Mouse (Mus musculus) lung, embryonic 15.5 days (tissue): ENCODE data around the gene Epn3. TPM values are rescaled to one million over a fixed set of nuclear protein-coding genes. Genes with fewer than 3 reads are reported as not detected.

Source experiments
- ATAC-seq: fragments of 200-750 bp; cut with Nextera tagmentation; 2 replicates; pipeline ENCODE4 v1.8.0; 2017; ENCODE audit warnings: moderate number of reproducible peaks, borderline replicate concordance; ENCODE audit not compliant: low FRiP score, low TSS enrichment; ENCODE audit errors: extremely low read depth
- H3K27ac ChIP-seq: fragments of 300-500 bp; sonication (generic); 2 replicates; pipeline ENCODE4 v1.5.1; 2015; ENCODE audit warnings: moderate library complexity, mild to moderate bottlenecking, inconsistent platforms
- H3K27me3 ChIP-seq: fragments of 300-500 bp; sonication (generic); 2 replicates; pipeline ENCODE4 v1.6.1; 2015; ENCODE audit warnings: inconsistent platforms
- H3K36me3 ChIP-seq: fragments of 300-500 bp; sonication (generic); 2 replicates; pipeline ENCODE4 v1.6.1; 2015; ENCODE audit warnings: inconsistent platforms
- H3K4me1 ChIP-seq: fragments of 300-500 bp; sonication (generic); 2 replicates; pipeline ENCODE4 v1.6.1; 2015; ENCODE audit warnings: inconsistent platforms
- H3K4me2 ChIP-seq: fragments of 300-500 bp; sonication (generic); 2 replicates; pipeline ENCODE4 v1.6.1; 2015; ENCODE audit warnings: inconsistent platforms, mild to moderate bottlenecking, moderate library complexity
- H3K4me3 ChIP-seq: fragments of 300-500 bp; sonication (generic); 2 replicates; pipeline ENCODE4 v1.5.1; 2015; ENCODE audit warnings: mild to moderate bottlenecking, inconsistent platforms
- H3K9ac ChIP-seq: fragments of 300-500 bp; sonication (generic); 2 replicates; pipeline ENCODE4 v1.6.1; 2015; ENCODE audit warnings: inconsistent platforms
- H3K9me3 ChIP-seq: fragments of 300-500 bp; sonication (generic); 2 replicates; pipeline ENCODE4 v1.6.1; 2016; ENCODE audit warnings: inconsistent platforms
- WGBS: fragments of 180-500 bp; shearing (Covaris S2); methylation state at CpG from one replicate; pipeline ENCODE4 v1.1.7; 2015; 5-methylcytosine and 5-hydroxymethylcytosine counted together
- polyA plus RNA-seq: library from polyadenylated mRNA; unstranded; fragments of >200 nt; fragmentation: Nextera tagmentation; extraction: Ambion mirVana; gene quantifications from 2 replicates; pipeline ENCODE4 v1.2.1, GENCODE M21; 2015

Epn3 gene
- polyA plus RNA-seq, 1 experiment from 2014 or later = 17.3 TPM

DNA sequence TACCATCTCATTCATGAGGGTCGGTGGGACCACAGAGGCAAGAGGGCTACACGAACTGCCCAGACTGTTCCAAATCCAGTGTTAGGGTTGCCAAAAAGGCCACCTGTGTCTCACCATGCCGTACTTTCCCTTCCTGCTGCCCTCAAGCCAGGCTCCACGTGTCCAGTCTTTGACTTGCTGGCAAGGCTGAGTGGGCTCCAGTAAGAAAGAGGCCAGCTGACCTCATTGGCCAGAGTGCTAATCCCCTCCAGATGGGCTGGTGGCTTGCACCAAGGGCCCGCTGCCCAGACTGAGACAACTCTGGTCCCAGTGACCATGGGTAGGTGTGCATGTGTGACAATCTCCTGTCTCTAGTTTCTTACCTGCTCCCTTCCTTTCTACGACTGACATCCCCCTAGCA is 22.1 kb downstream of the Epn3 start:
- H3K27ac ChIP-seq = no peak overlapping the region
- H3K4me3 ChIP-seq = no peak overlapping the region
- no peak for ATAC-seq
- peaks cover 28% of the 10 kb centered on the region for H3K4me1 ChIP-seq
- 70% methylated on average over 6 of the region's 6 CpGs for WGBS
- no peaks in the 10 kb centered on the region for H3K9me3 ChIP-seq
- H3K36me3 ChIP-seq = no peaks in the 10 kb centered on the region
- H3K27me3 ChIP-seq = peaks cover 53% of the 10 kb centered on the region
- H3K4me2 ChIP-seq = no peak overlapping the region
- no peak overlapping the region for H3K9ac ChIP-seq

DNA sequence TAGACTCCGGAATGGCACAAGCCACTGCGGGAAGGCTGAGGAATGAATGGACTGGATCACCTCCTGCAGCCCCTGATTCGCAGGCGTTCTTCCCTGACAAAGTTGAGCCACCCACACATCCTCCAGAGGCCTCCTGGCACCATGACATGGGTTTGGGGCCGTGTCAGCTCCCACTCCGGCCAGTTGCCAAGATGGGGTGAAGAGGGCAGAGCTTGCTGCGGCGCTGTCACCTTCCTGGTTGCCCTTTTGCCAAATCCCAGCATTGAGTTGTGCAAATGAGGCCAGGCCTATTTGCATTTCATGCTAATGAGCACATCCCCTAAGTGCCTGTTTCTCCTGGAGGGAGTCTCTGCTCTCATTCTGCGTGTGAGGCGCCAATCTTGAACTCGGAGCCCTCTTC is 24.1 kb downstream of the Epn3 start:
- no peaks in the 10 kb centered on the region for H3K36me3 ChIP-seq
- ATAC-seq = no peak
- peaks cover 46% of the 10 kb centered on the region for H3K4me1 ChIP-seq
- no peaks in the 10 kb centered on the region for H3K9me3 ChIP-seq
- no peak overlapping the region for H3K4me2 ChIP-seq
- H3K4me3 ChIP-seq = no peak overlapping the region
- no peak overlapping the region for H3K27ac ChIP-seq
- peaks cover 69% of the 10 kb centered on the region for H3K27me3 ChIP-seq
- no peak overlapping the region for H3K9ac ChIP-seq
- WGBS = 20% methylated on average over 11 of the region's 11 CpGs

DNA sequence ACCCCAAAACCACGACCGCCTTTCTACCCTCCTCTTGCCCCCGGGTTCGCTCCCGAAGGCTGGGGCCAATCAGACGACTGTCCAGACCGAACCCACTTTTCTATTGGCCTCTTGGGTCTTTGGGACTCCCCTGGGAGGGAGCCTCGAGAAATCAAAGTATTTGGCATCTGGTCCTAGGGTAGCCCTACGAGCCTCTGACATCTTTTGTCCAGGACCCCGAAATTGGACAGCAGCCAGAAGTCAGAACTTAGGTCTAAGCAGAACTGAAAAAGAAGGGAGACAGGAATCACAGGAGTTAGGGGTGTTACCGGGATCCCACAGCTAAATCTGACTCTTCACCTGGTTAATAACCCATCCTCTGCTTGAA is 25.2 kb downstream of the Epn3 start:
- ATAC-seq = no peak
- Histone ChIP-seq H3K9ac (0 out of 2 replicates have a peak overlapping the region, but pooled peaks have one; percentile 69), H3K9me3 (no peaks in the 10 kb centered on the region), H3K27me3 (peaks cover 69% of the 10 kb centered on the region), H3K27ac (peak overlapping the region; percentile 96), H3K4me2 (peak overlapping the region; percentile 87), H3K4me3 (peak overlapping the region; percentile 71), H3K4me1 (peaks cover 54% of the 10 kb centered on the region), H3K36me3 (no peaks in the 10 kb centered on the region)
- 1% methylated on average over 11 of the region's 11 CpGs for WGBS

DNA sequence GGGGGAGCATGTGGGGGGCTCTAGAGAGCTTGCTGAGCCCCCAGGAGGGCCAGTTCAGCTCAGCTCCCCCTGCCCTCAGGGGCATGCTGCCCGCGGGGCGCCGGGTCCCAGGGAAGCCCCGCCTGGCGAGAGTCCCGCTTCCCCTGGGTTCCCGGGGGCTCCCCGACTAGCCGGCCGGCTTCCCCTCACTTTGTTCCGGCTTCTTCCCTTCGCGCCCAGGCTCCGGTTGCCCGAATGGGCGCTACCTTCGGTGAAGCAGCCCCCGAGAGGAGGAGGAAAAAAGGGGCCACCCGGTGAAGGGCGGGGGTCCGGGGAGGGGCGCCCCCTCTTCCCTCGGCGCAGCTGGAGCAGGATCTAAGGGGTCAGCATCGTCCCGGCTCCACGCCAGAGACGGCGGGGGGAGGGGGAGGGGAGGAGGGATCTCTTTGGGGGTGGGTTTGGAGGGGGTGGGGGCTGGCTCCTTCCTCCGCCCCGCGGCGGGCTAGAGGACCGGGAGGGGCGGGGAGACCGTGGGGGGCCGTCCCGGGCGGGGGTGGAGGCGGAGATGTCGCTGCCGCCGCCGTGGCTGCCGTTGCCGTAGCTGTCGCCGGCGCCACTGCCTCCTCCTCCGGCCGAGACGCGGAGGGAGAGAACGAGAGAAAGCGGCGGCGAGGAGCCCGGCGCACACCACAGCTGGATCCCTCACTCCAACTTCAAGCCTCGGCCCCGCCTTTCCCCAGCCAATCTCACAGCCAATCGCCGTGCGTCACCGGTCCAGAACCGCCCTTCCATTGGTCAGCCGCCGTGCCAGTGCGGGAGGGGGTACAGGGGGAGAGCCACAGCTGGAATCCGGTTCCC is 25.8 kb downstream of the Epn3 start, which contains the start of gene Cacna1g:
Cacna1g (minus strand) TSS at position 492 of the 837 bp plus-strand sequence.
- Histone ChIP-seq H3K4me2 (peak within 1 kb of the TSS; percentile 87), H3K4me1 (peaks cover 60% of the 10 kb centered on the region), H3K9ac (peak within 1 kb of the TSS; percentile 69), H3K36me3 (no peaks in the 10 kb centered on the region), H3K4me3 (peak within 1 kb of the TSS; percentile 71), H3K27me3 (peaks cover 69% of the 10 kb centered on the region), H3K27ac (peak within 1 kb of the TSS; percentile 96), H3K9me3 (no peaks in the 10 kb centered on the region)
- peak; percentile 92 for ATAC-seq
- under 1% methylated on average over 35 of the region's 71 CpGs for WGBS

DNA sequence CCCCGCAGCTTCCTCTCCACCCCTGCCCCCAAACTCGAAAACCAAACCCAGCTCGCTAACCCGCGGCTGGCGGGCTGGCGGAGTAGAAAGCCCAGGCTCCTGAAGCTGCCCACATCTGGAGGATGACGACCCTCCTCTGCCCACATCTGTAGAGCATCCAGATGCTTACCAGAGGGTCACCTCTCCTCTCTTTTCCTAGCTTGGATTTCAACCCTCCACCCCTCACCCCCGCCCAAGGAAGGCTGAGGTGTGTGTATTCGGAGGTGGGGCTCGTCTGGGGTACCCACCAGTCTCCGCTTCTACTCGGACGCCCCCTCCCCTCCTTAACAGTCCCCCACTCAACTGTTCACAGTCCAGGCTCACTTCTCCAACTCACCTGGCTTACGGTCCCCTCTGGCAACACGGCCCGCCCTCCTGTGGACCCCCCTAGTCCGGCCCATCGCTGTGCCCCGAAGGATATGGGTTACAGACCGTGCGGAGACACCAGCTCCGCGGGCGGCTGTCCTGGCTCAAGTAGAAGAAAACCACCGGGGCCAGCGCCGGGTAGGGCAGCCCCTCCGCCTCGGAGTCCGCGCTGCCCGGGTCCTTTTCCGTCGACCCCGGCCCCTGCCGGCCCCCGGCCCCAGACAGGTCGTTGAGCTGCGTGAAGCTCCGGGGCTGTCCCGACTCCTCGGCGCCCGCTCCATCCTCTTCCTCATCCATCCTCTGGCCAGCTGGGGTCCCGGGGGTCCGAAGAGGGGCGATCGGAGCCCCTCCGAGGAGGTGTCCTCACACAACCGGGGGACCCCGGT is 26.7 kb downstream of the Epn3 start:
- Histone ChIP-seq H3K36me3 (no peaks in the 10 kb centered on the region), H3K9me3 (no peaks in the 10 kb centered on the region), H3K4me2 (peak overlapping the region; percentile 87), H3K4me1 (peaks cover 68% of the 10 kb centered on the region), H3K27ac (peak overlapping the region; percentile 96), H3K9ac (peak overlapping the region; percentile 69), H3K4me3 (peak overlapping the region; percentile 71), H3K27me3 (peaks cover 66% of the 10 kb centered on the region)
- WGBS = 1% methylated on average over 49 of the region's 52 CpGs
- ATAC-seq = no peak

DNA sequence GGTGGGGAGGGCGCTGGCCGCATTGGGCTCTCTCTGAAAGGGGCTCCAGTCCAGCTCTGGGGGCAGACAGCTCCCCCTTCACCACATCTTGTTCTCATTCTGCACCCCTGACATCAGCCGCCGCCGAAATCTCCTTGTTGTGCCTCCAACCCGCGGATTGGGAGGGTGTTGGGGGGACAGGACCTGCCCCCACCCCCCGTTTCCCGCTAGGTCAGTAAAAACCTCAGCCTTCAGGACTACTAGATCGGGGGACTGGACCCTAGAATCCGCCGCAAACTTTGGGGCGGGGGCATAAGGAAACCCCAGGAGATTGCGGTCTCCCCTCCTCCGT is 27.2 kb downstream of the Epn3 start:
- no peak for ATAC-seq
- H3K4me1 ChIP-seq = peaks cover 73% of the 10 kb centered on the region
- H3K36me3 ChIP-seq = no peaks in the 10 kb centered on the region
- peak overlapping the region; percentile 71 for H3K4me3 ChIP-seq
- peaks cover 60% of the 10 kb centered on the region for H3K27me3 ChIP-seq
- H3K9ac ChIP-seq = peak overlapping the region; percentile 69
- H3K27ac ChIP-seq = peak overlapping the region; percentile 96; the same call in 1 of the 2 replicates
- WGBS = under 1% methylated on average over 15 of the region's 15 CpGs
- H3K4me2 ChIP-seq = peak overlapping the region; percentile 87
- H3K9me3 ChIP-seq = no peaks in the 10 kb centered on the region

DNA sequence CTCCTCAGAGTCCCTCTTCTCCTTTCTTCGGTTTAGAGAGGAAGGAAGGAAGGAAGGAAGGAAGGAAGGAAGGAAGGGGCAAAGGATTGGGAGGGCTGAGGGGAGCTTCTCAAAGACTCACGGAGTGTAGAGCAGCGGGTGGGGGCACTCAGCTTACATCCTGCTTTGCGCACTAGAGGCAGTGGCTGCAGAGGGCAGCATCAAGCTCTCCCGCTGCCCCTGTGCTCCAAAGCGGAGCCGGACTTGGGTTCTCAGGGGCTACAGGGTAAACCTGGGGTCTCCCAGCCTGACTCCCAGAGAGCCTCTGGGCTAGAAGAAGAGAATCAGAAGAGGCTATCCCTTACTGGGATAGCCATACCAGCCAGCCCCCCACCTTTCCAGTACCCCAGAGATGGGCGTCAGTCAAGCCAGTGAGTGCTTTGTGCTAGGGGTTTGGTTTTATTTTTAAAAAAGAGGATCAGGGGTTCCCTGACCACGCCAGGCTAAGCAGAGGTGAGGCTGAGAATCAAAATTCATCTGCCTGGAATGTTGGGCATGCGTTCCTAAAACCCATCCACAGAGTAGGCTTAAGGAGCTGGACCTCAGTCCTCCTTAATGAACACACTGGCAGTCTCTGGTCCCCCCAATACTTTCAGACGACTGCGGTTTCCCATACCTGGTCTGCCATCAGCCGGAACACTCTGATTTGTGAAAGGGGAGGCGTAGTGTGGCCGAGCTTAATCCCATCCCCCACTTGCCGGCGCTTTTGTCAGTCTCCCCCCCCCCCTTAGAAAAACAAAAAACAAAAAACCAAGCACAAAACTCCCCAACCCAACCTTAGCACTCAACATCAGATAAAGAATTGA is 27.8 kb downstream of the Epn3 start:
- no peak for ATAC-seq
- Histone ChIP-seq H3K4me3 (peak overlapping the region; percentile 71), H3K27me3 (peaks cover 54% of the 10 kb centered on the region), H3K27ac (peak overlapping the region; percentile 44), H3K36me3 (no peaks in the 10 kb centered on the region), H3K4me1 (peaks cover 79% of the 10 kb centered on the region), H3K9ac (peak overlapping the region; percentile 69), H3K4me2 (peak overlapping the region; percentile 87), H3K9me3 (no peaks in the 10 kb centered on the region)
- 8% methylated on average over 17 of the region's 17 CpGs for WGBS

DNA sequence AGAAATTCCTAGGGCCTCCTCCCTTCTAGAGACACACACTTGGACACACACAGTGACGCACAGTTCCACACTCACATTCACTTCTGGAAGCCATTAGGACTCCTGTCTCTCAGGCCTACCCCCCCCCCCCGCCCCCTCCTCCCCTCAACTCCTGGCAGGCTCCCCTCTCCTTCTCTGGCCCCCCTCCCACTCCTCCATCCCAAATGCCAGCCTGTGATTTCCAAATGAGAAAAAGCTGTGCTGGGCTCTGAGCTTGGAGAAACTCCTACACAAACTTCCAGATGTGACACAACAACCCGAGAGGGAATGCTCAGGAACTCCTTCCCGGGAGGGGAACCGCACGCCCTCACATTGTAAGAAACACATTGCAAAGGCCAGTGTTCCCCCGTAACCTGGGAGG is 29.4 kb downstream of the Epn3 start:
- Histone ChIP-seq H3K4me2 (peak overlapping the region; percentile 8), H3K9me3 (no peaks in the 10 kb centered on the region), H3K4me3 (no peak overlapping the region), H3K27me3 (peaks cover 42% of the 10 kb centered on the region; the same call in 1 of the 2 replicates), H3K36me3 (no peaks in the 10 kb centered on the region), H3K4me1 (peaks cover 74% of the 10 kb centered on the region), H3K27ac (peak overlapping the region; percentile 71), H3K9ac (no peak overlapping the region)
- WGBS = 36% methylated on average over 7 of the region's 7 CpGs
- ATAC-seq = no peak

DNA sequence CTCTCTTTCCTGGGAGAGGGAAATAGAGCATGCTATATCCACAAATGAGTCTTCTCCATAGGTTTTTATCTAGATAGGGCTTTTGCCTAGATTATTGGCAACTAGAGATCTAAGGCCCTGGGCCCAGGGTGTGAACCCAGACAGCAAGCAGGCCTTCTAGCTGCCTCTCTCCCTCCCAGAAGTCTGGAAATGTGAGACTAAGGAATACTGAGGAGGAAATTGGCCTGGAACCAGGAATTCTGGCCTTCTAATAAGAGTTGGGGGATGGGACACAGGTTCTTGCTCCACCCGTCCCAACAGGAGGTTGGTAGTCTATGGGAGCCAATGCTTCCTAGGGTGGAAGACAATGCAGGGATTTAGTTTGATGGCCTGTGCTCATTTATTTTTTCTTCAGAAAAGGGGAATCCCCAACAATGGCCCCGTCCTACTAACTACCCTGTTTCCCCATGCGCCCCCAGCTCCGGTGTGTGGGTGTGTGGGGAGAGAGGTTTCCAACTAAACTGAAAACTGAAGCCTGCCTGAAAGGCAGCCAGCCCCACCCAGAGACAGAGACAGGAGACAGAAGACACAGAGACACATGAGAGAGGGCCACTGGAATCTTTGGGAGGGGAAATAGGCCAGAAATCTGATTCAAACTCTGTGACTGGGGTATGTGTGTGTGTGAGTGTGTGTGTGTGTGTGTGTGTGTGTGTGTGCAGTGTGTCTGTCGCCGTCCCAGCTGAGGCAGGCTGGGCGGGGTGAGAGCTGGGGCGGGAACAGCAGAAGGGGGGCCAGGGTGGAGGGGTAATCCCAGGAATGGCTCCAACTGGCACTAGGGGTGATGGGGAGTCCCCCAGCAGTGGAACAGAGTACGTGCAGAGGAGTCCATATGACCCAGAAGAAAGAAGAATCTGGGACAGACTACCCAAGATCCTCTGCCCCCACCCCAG is 30.4 kb downstream of the Epn3 start:
- WGBS = 30% methylated on average over 9 of the region's 9 CpGs
- Histone ChIP-seq H3K9me3 (no peaks in the 10 kb centered on the region), H3K9ac (no peak overlapping the region), H3K4me1 (peaks cover 73% of the 10 kb centered on the region), H3K4me3 (no peak overlapping the region), H3K4me2 (peak overlapping the region; percentile 25), H3K27me3 (peaks cover 32% of the 10 kb centered on the region; the same call in 1 of the 2 replicates), H3K36me3 (no peaks in the 10 kb centered on the region), H3K27ac (peak overlapping the region; percentile 71)
- ATAC-seq = peak; percentile 55

DNA sequence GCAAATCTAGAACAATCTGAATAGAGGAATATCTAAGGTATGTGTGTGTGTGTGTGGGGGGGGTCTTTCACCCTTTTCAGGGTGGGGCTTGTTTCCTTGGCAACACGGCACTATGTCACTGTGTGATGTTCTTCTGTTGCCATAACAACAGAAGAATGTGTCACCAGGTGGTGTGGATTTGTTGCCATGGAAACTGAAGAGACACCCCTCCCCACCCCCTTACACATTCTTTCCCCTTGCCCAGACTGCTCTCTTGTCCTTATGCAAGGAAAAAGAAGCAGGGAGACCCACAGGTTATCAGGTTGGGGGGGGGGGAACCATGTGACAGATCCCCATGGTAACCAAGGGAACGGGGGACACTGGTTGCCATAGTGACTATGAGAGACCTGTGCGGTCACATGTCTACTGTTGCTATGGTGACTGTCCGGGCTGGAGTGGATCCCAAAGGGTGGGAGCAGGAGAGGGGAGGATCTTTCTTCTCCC is 31.2 kb downstream of the Epn3 start:
- Histone ChIP-seq H3K9ac (no peak overlapping the region), H3K27me3 (peaks cover 25% of the 10 kb centered on the region; the same call in 1 of the 2 replicates), H3K4me3 (no peak overlapping the region), H3K4me1 (peaks cover 70% of the 10 kb centered on the region), H3K36me3 (no peaks in the 10 kb centered on the region), H3K4me2 (no peak overlapping the region), H3K27ac (0 out of 2 replicates have a peak overlapping the region, but pooled peaks have one; percentile 1), H3K9me3 (no peaks in the 10 kb centered on the region)
- no peak for ATAC-seq
- WGBS = 24% methylated on average over 4 of the region's 4 CpGs
